Comparison of ENCODE assay signal across 8 mouse cellular contexts in genomic region chr4:126262119-126262807, GRCm38 (mm10). TPM values are rescaled to one million over a fixed set of nuclear protein-coding genes. Genes with fewer than 3 reads are reported as not detected.
DNase-seq lines count a peak whose midpoint lies in the region; ATAC-seq and TF ChIP-seq lines count a peak whose summit lies in the region.

Gene Trappc3 (plus strand): TSS chr4:126262325.

- peak within 1 kb of the TSS; percentile 78 for H3K4me2 ChIP-seq in forebrain, embryonic 13.5 days
- peak within 1 kb of the TSS; percentile 92 for H3K4me2 ChIP-seq in liver, postnatal 0 days (ENCODE audit: low read depth, low read length)
- H3K4me2 ChIP-seq in neural tube, embryonic 14.5 days (ENCODE audit: low read depth, low read length): peak within 1 kb of the TSS; percentile 87

- intact Hi-C loops in heart, postnatal 10 days (cut with DNase I): loop anchor here (1.0 to 5.0 kb wide), 3 partner anchors 35 to 175 kb away; no protein-coding TSS in a partner anchor

- 2% methylated on average over 46 of the region's 46 CpGs for WGBS in forebrain, embryonic 13.5 days
- WGBS in large intestine, adult 2 months: under 1% methylated on average over 46 of the region's 46 CpGs
- under 1% methylated on average over 46 of the region's 46 CpGs for WGBS in liver, postnatal 0 days (ENCODE audit: insufficient replicate concordance)
- under 1% methylated on average over 46 of the region's 46 CpGs for WGBS in neural tube, embryonic 14.5 days

- no peaks in the 10 kb centered on the region for H3K9me3 ChIP-seq in ES-Bruce4 (replicated peaks; ENCODE audit: control insufficient read depth, insufficient read depth, low read length, poor library complexity, severe bottlenecking)
- H3K9me3 ChIP-seq in forebrain, embryonic 13.5 days (replicated peaks): no peaks in the 10 kb centered on the region
- no peaks in the 10 kb centered on the region for H3K9me3 ChIP-seq in liver, postnatal 0 days (ENCODE audit: low read length)
- H3K9me3 ChIP-seq in neural tube, embryonic 14.5 days (ENCODE audit: control insufficient read depth, low read length): no peaks in the 10 kb centered on the region

- H3K4me3 ChIP-seq in ES-Bruce4 (ENCODE audit: low read depth, low read length): peak within 1 kb of the TSS; percentile 87
- H3K4me3 ChIP-seq in forebrain, embryonic 13.5 days: peak within 1 kb of the TSS; percentile 71
- peak within 1 kb of the TSS; percentile 80 for H3K4me3 ChIP-seq in liver, postnatal 0 days (ENCODE audit: low read depth, low read length)
- peak within 1 kb of the TSS; percentile 71 for H3K4me3 ChIP-seq in neural tube, embryonic 14.5 days (ENCODE audit: low read depth, low read length)

- peaks cover 4% of the 10 kb centered on the region for H3K4me1 ChIP-seq in ES-Bruce4 (ENCODE audit: control insufficient read depth, insufficient read depth, low read length)
- peaks cover 38% of the 10 kb centered on the region for H3K4me1 ChIP-seq in forebrain, embryonic 13.5 days
- peaks cover 47% of the 10 kb centered on the region for H3K4me1 ChIP-seq in liver, postnatal 0 days (ENCODE audit: insufficient read depth)
- H3K4me1 ChIP-seq in neural tube, embryonic 14.5 days (ENCODE audit: control insufficient read depth, insufficient read depth, low read length): peaks cover 36% of the 10 kb centered on the region

- no peak within 1 kb of the TSS for H3K27ac ChIP-seq in ES-Bruce4 (ENCODE audit: insufficient read depth, low read length)
- no peak within 1 kb of the TSS for H3K27ac ChIP-seq in forebrain, embryonic 13.5 days
- H3K27ac ChIP-seq in liver, postnatal 0 days (ENCODE audit: low read depth): peak within 1 kb of the TSS; percentile 86
- no peak within 1 kb of the TSS for H3K27ac ChIP-seq in neural tube, embryonic 14.5 days (ENCODE audit: low read depth, low read length)

- peak; percentile 92 for TF ChIP-seq CTCF in ES-Bruce4 (IDR thresholded peaks at IDR 0.05; ENCODE audit: low read depth, low read length)
- peak; percentile 100 for TF ChIP-seq CTCF in liver, postnatal 0 days (IDR thresholded peaks at IDR 0.05; ENCODE audit: low read depth)

- peak within 1 kb of the TSS; percentile 69 for H3K9ac ChIP-seq in ES-Bruce4 (ENCODE audit: low read depth, poor library complexity, severe bottlenecking)
- peak within 1 kb of the TSS; percentile 80 for H3K9ac ChIP-seq in forebrain, embryonic 13.5 days
- peak within 1 kb of the TSS; percentile 89 for H3K9ac ChIP-seq in liver, postnatal 0 days (replicated peaks)
- peak within 1 kb of the TSS; percentile 90 for H3K9ac ChIP-seq in neural tube, embryonic 14.5 days (replicated peaks; ENCODE audit: low read depth, low read length)

- no peaks in the 10 kb centered on the region for H3K36me3 ChIP-seq in ES-Bruce4 (ENCODE audit: control insufficient read depth, insufficient read depth, low read length, poor library complexity, severe bottlenecking)
- H3K36me3 ChIP-seq in forebrain, embryonic 13.5 days (ENCODE audit: poor library complexity, severe bottlenecking): no peaks in the 10 kb centered on the region
- no peaks in the 10 kb centered on the region for H3K36me3 ChIP-seq in liver, postnatal 0 days (replicated peaks; ENCODE audit: insufficient read depth, low read length)
- H3K36me3 ChIP-seq in neural tube, embryonic 14.5 days (ENCODE audit: control insufficient read depth, insufficient read depth, low read length): no peaks in the 10 kb centered on the region

- no peaks in the 10 kb centered on the region for H3K27me3 ChIP-seq in ES-Bruce4 (ENCODE audit: control insufficient read depth, insufficient read depth, low read length, poor library complexity, severe bottlenecking)
- peaks cover 3% of the 10 kb centered on the region; the same call in 1 of the 2 replicates for H3K27me3 ChIP-seq in forebrain, embryonic 13.5 days
- H3K27me3 ChIP-seq in liver, postnatal 0 days (ENCODE audit: insufficient read depth, low read length): no peaks in the 10 kb centered on the region
- no peaks in the 10 kb centered on the region for H3K27me3 ChIP-seq in neural tube, embryonic 14.5 days (ENCODE audit: control insufficient read depth, insufficient read depth, low read length)

- TF ChIP-seq EP300 in ES-Bruce4 (IDR thresholded peaks at IDR 0.05; ENCODE audit: insufficient read depth, low read depth, low read length): 0 out of 2 replicates have a peak, but pooled peaks have one; percentile 4
- TF ChIP-seq EP300 in liver, postnatal 0 days (IDR thresholded peaks at IDR 0.05; ENCODE audit: low read depth): no peak

- TF ChIP-seq POLR2A in ES-Bruce4 (IDR thresholded peaks at IDR 0.05; ENCODE audit: insufficient read depth, low read length): no peak

- peak; percentile 96 for ATAC-seq in cerebellum, adult (ENCODE audit: insufficient number of reproducible peaks, low FRiP score, low TSS enrichment)
- peak; percentile 98 for ATAC-seq in forebrain, embryonic 13.5 days
- peak; percentile 91 for ATAC-seq in liver, postnatal 0 days
- ATAC-seq in neural tube, embryonic 14.5 days (ENCODE audit: low read depth): peak; percentile 96

- peak; percentile 100 for DNase-seq in heart, postnatal 10 days
- DNase-seq in large intestine, adult 2 months (ENCODE audit: low read depth, low spot score): peak; percentile 93
- peak; percentile 98 for DNase-seq in liver, postnatal 0 days
- peak; percentile 99 for DNase-seq in testis, postnatal 10 days (ENCODE audit: low spot score)

RNA-seq across cellular contexts. Expression of gene Trappc3, which starts in this region (rescaled TPM):
- 62.8 TPM in 2 replicates for polyA plus RNA-seq in ES-Bruce4 (2011; ENCODE audit: insufficient read depth, insufficient read length, low read depth, missing spikeins)
- 141 and 143 TPM in 2 replicates for polyA plus RNA-seq in forebrain, embryonic 13.5 days (2015; fragmentation: Nextera tagmentation; extraction: Ambion mirVana)
- 10 to 100 TPM; 50.8 to 54.0 TPM for total RNA-seq in heart, postnatal 10 days (2021)
- 42.3 and 44.3 TPM in 2 replicates for polyA plus RNA-seq in large intestine, adult 2 months (2012; rRNA removed)
- 39.0 and 39.2 TPM in 2 replicates for polyA plus RNA-seq in liver, postnatal 0 days (2015; fragmentation: Nextera tagmentation; extraction: Ambion mirVana)
- 32.9 and 68.5 TPM in 2 replicates for polyA plus RNA-seq in neural tube, embryonic 14.5 days (2014; fragmentation: Nextera tagmentation; extraction: Ambion mirVana)
